Mouse (Mus musculus) small intestine, adult 2 months (tissue): ENCODE data around the gene Cep250. TPM values are rescaled to one million over a fixed set of nuclear protein-coding genes. Genes with fewer than 3 reads are reported as not detected.

ENCODE experiments used
- H3K27ac ChIP-seq: fragments of 200-500 bp; 2 replicates; pipeline ENCODE4 v1.5.1; 2012; ENCODE audit warnings: low read depth, low read length, control low read depth, inconsistent platforms; ENCODE audit not compliant: insufficient read depth
- H3K27me3 ChIP-seq: fragments of 200-500 bp; 2 replicates; pipeline ENCODE4 v1.6.1; 2012; ENCODE audit warnings: mild to moderate bottlenecking, moderate library complexity, low read length, inconsistent platforms; ENCODE audit not compliant: control insufficient read depth, insufficient read depth
- H3K36me3 ChIP-seq: fragments of 200-500 bp; 2 replicates; pipeline ENCODE4 v1.6.1; 2012; ENCODE audit warnings: mild to moderate bottlenecking, low read length, control low read depth, inconsistent platforms; ENCODE audit not compliant: control insufficient read depth, insufficient read depth
- H3K4me1 ChIP-seq: fragments of 200-500 bp; 2 replicates; pipeline ENCODE4 v1.6.1; 2012; ENCODE audit warnings: low read length, inconsistent platforms, mixed read lengths; ENCODE audit not compliant: control insufficient read depth, insufficient read depth, insufficient read length
- H3K4me3 ChIP-seq: fragments of 200-500 bp; 2 replicates; pipeline ENCODE4 v1.5.1; 2012; ENCODE audit warnings: low read depth, mild to moderate bottlenecking, control low read depth, inconsistent platforms, low read length, moderate library complexity
- CTCF ChIP-seq: fragments of 200-500 bp; IDR thresholded peaks from 2 replicates; pipeline ENCODE4 v1.5.1; 2012; ENCODE audit warnings: low read depth, mild to moderate bottlenecking, control low read depth, inconsistent platforms, low read length, moderate library complexity, mixed read lengths; ENCODE audit not compliant: insufficient replicate concordance, insufficient read length; ENCODE audit errors: extremely low read depth
- POLR2A ChIP-seq: fragments of 200-500 bp; IDR thresholded peaks from 2 replicates; pipeline ENCODE4 v1.6.1; 2012; ENCODE audit warnings: low read depth, mild to moderate bottlenecking, control low read depth, inconsistent platforms, low read length, moderate library complexity
- WGBS: fragments of 180-500 bp; shearing (Covaris S2); methylation state at CpG from one replicate; pipeline ENCODE4 v1.1.7; 2018; 5-methylcytosine and 5-hydroxymethylcytosine counted together
- polyA plus RNA-seq: library from polyadenylated mRNA; depleted of rRNA; stranded (reverse); fragments of >200 nt; gene quantifications from 2 replicates; pipeline ENCODE4 v1.2.3, GENCODE M21; 2012

The Cep250 gene
- polyA plus RNA-seq, 1 experiment, result 8.7 TPM

- Histone ChIP-seq H3K27me3 (no peaks in the 10 kb centered on the region), H3K36me3 (peaks cover 22% of the 10 kb centered on the region)
- 47% methylated on average over 1 of the region's 1 CpGs for WGBS
Measured at GRCm38 (mm10) chr2:155962991-155963390, 6.7 kb downstream of the Cep250 start.

GRCm38 (mm10) chr2:155973348-155973747 lies 17.1 kb downstream of the Cep250 start:
- TF ChIP-seq POLR2A (no peak), CTCF (no peak)
- 43% methylated on average over 6 of the region's 6 CpGs for WGBS
- peaks cover 42% of the 10 kb centered on the region for H3K36me3 ChIP-seq

More at GRCm38 (mm10) chr2:155962991-155963390, 6.7 kb downstream of the Cep250 start:
- Histone ChIP-seq H3K27ac (no peak overlapping the region), H3K4me1 (no peaks in the 10 kb centered on the region), H3K4me3 (no peak overlapping the region)
- no peak for TF ChIP-seq POLR2A
- no peak for TF ChIP-seq CTCF

GRCm38 (mm10) chr2:155974087-155974731 lies 18.0 kb downstream of the Cep250 start:
- Histone ChIP-seq H3K36me3 (peaks cover 38% of the 10 kb centered on the region), H3K4me1 (peaks cover 2% of the 10 kb centered on the region; the same call in 1 of the 2 replicates), H3K27me3 (no peaks in the 10 kb centered on the region), H3K4me3 (no peak overlapping the region), H3K27ac (no peak overlapping the region)
- WGBS, result 85% methylated on average over 14 of the region's 14 CpGs
- TF ChIP-seq POLR2A, result no peak
- TF ChIP-seq CTCF, result no peak

More at GRCm38 (mm10) chr2:155973348-155973747, 17.1 kb downstream of the Cep250 start:
- Histone ChIP-seq H3K4me3 (no peak overlapping the region), H3K27me3 (no peaks in the 10 kb centered on the region), H3K4me1 (peaks cover 2% of the 10 kb centered on the region; the same call in 1 of the 2 replicates), H3K27ac (no peak overlapping the region)

GRCm38 (mm10) chr2:155979328-155979991 lies 23.2 kb downstream of the Cep250 start:
- TF ChIP-seq POLR2A (no peak; the same call in 1 of the 2 replicates), CTCF (no peak)
- H3K27ac ChIP-seq, result peak overlapping the region; percentile 13; the same call in 1 of the 2 replicates

GRCm38 (mm10) chr2:155985776-155986175 lies 29.5 kb downstream of the Cep250 start:
- H3K4me3 ChIP-seq, result no peak overlapping the region
- H3K27ac ChIP-seq, result no peak overlapping the region
- no peaks in the 10 kb centered on the region for H3K27me3 ChIP-seq
- WGBS, result 86% methylated on average over 7 of the region's 7 CpGs
- H3K36me3 ChIP-seq, result peaks cover 42% of the 10 kb centered on the region
- no peak for TF ChIP-seq POLR2A
- TF ChIP-seq CTCF, result no peak
- no peaks in the 10 kb centered on the region for H3K4me1 ChIP-seq

More at GRCm38 (mm10) chr2:155979328-155979991, 23.2 kb downstream of the Cep250 start:
- WGBS, result 75% methylated on average over 5 of the region's 5 CpGs
- H3K4me1 ChIP-seq, result no peaks in the 10 kb centered on the region
- H3K36me3 ChIP-seq, result peaks cover 46% of the 10 kb centered on the region
- H3K27me3 ChIP-seq, result no peaks in the 10 kb centered on the region
- peak overlapping the region; percentile 60 for H3K4me3 ChIP-seq

- no peak for TF ChIP-seq CTCF
- TF ChIP-seq POLR2A, result no peak
- peaks cover 33% of the 10 kb centered on the region for H3K36me3 ChIP-seq
- H3K27me3 ChIP-seq, result no peaks in the 10 kb centered on the region
- H3K4me3 ChIP-seq, result no peak overlapping the region
- H3K4me1 ChIP-seq, result peaks cover 5% of the 10 kb centered on the region
- no peak overlapping the region for H3K27ac ChIP-seq
- WGBS, result 95% methylated on average over 6 of the region's 6 CpGs
Measured at GRCm38 (mm10) chr2:155987131-155987530, 30.9 kb downstream of the Cep250 start.

GRCm38 (mm10) chr2:155989085-155989484 lies 32.8 kb downstream of the Cep250 start:
- Histone ChIP-seq H3K36me3 (peaks cover 24% of the 10 kb centered on the region), H3K4me3 (no peak overlapping the region), H3K4me1 (peaks cover 9% of the 10 kb centered on the region), H3K27ac (no peak overlapping the region), H3K27me3 (no peaks in the 10 kb centered on the region)
- TF ChIP-seq CTCF (no peak), POLR2A (no peak)
- 64% methylated on average over 4 of the region's 4 CpGs for WGBS
